Mouse (Mus musculus) hindbrain, embryonic 14.5 days (tissue): ENCODE results near the gene Prkar1a. TPM values are rescaled to one million over a fixed set of nuclear protein-coding genes. Genes with fewer than 3 reads are reported as not detected.
A peak's percentile ranks its signal among the peaks of the same experiment; 100 is the strongest.
"Not testable (repeated sequence)": the region's sequence is repeated elsewhere in the genome, so short reads cannot be mapped to it uniquely, and the experiment has no call there.

Experiments
- ATAC-seq: fragments of 200-750 bp; cut with Nextera tagmentation; 2 replicates; pipeline ENCODE4 v1.8.0; 2017; ENCODE audit warnings: moderate number of reproducible peaks, mild to moderate bottlenecking, moderate TSS enrichment, moderate library complexity; ENCODE audit not compliant: low FRiP score
- DNase-seq: peaks from one replicate; pipeline ENCODE4 v3.0.0-alpha.2; 2015; ENCODE audit warnings: low spot score
- H3K27ac ChIP-seq: fragments of 300-500 bp; sonication (generic); 2 replicates; pipeline ENCODE4 v1.5.1; 2014; ENCODE audit warnings: mild to moderate bottlenecking, moderate library complexity
- H3K27me3 ChIP-seq: fragments of 300-500 bp; sonication (generic); 2 replicates; pipeline ENCODE4 v1.6.1; 2014; ENCODE audit warnings: mild to moderate bottlenecking, low read length, mixed read lengths; ENCODE audit not compliant: control insufficient read depth, insufficient read depth
- H3K36me3 ChIP-seq: fragments of 300-500 bp; sonication (generic); replicated peaks from 2 replicates; pipeline ENCODE4 v1.6.1; 2014; ENCODE audit not compliant: control insufficient read depth, insufficient read depth
- H3K4me1 ChIP-seq: fragments of 300-500 bp; sonication (generic); replicated peaks from 2 replicates; pipeline ENCODE4 v1.6.1; 2014; ENCODE audit warnings: antibody characterized with exemption, low read length, mixed read lengths; ENCODE audit not compliant: control insufficient read depth, insufficient read depth
- H3K4me2 ChIP-seq: fragments of 300-500 bp; sonication (generic); replicated peaks from 2 replicates; pipeline ENCODE4 v1.6.1; 2014; ENCODE audit warnings: mild to moderate bottlenecking, moderate library complexity
- H3K4me3 ChIP-seq: fragments of 300-500 bp; sonication (generic); replicated peaks from 2 replicates; pipeline ENCODE4 v1.5.1; 2014; ENCODE audit warnings: mild to moderate bottlenecking, low read length
- H3K9ac ChIP-seq: fragments of 300-500 bp; sonication (generic); 2 replicates; pipeline ENCODE4 v1.6.1; 2014
- H3K9me3 ChIP-seq: fragments of 300-500 bp; sonication (generic); 2 replicates; pipeline ENCODE4 v1.6.1; 2016; ENCODE audit warnings: low read length; ENCODE audit not compliant: control insufficient read depth
- WGBS: fragments of 180-500 bp; shearing (Covaris S2); extraction: QIAGEN DNeasy Blood & Tissue Kit; methylation state at CpG from one replicate; pipeline ENCODE4 v1.1.7; 2014; 5-methylcytosine and 5-hydroxymethylcytosine counted together
- polyA plus RNA-seq: library from polyadenylated mRNA; unstranded; fragments of >200 nt; fragmentation: Nextera tagmentation; extraction: Ambion mirVana; gene quantifications from 2 replicates; pipeline ENCODE4 v1.2.1, GENCODE M21; 2014

Gene Prkar1a
- polyA plus RNA-seq, 1 experiment from 2014 or later, result 515 TPM

DNA sequence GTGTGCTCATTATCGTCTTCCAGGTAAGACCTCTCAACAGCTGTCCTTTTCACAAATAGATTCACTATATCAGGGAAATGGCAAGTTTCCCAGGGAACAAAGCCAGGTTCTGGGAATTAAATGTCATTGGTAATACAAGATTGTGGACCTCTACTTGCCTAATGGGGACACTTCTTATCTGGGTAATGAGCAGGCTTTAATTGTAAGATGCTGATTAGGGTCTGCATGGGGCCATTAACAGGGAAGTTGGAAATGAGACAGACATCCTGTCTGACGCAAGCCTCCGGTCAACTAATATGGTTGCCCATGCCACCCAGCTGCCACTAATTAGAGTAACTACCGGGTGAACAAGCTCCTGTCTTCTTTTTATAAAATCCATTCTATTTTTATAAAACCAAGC is 32.9 kb upstream of the Prkar1a start:
- Histone ChIP-seq H3K4me3 (no peak overlapping the region), H3K36me3 (no peaks in the 10 kb centered on the region), H3K4me1 (no peaks in the 10 kb centered on the region), H3K9me3 (no peaks in the 10 kb centered on the region), H3K4me2 (no peak overlapping the region), H3K27ac (no peak overlapping the region), H3K9ac (no peak overlapping the region), H3K27me3 (no peaks in the 10 kb centered on the region)
- 69% methylated on average over 4 of the region's 4 CpGs for WGBS
- ATAC-seq (no peak), DNase-seq (no peak)

DNA sequence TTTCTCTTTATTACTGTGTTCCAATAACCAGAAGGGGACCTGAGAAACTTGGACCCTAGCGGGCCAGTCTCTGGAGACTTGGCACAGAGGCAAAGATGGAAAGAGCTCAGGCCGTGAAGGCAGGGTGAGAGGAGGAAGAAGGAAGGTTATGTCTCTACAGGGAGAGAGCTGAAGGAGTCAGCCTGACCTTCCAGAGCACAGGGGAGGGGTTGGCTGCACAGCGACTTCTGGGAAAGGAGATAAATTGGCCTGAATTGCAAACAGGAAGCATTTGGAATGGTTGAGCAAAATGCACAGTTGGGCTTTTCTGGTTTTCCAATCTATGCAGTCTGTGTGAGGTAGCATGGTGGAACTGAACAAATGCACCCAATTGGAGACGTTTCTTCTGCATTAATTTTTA is 32.4 kb upstream of the Prkar1a start:
- Histone ChIP-seq H3K9me3 (no peaks in the 10 kb centered on the region), H3K4me1 (no peaks in the 10 kb centered on the region), H3K36me3 (no peaks in the 10 kb centered on the region), H3K27me3 (no peaks in the 10 kb centered on the region), H3K4me3 (no peak overlapping the region), H3K27ac (no peak overlapping the region), H3K9ac (no peak overlapping the region), H3K4me2 (no peak overlapping the region)
- 66% methylated on average over 4 of the region's 4 CpGs for WGBS
- ATAC-seq (no peak), DNase-seq (no peak)

GRCm38 (mm10) chr11:109619055-109619454 is 30.1 kb upstream of the Prkar1a start:
- H3K27ac ChIP-seq, H3K4me2 ChIP-seq, H3K4me3 ChIP-seq, H3K4me1 ChIP-seq, DNase-seq, H3K36me3 ChIP-seq, ATAC-seq, H3K9ac ChIP-seq, H3K9me3 ChIP-seq, H3K27me3 ChIP-seq: not testable (repeated sequence)
- 38% methylated on average over 8 of the region's 8 CpGs for WGBS

DNA sequence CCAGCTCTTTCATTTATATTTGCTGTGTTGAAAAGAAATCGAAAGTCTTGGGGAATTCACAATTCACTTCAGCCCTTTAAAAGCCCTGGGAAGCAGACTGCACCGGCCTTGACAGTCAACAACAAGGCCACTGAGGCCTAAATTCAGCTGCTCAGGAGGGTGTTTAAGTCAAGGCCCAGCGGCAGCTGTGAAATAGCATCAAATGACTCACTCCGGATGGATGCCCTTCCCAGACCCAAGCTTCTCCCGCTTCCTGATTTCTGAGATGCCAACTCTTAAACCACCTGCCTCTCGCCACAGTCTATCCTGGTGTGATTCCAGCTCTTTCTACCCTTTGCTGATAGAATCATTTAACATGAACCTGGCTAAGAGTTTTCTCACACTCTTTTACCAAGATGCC is 28.8 kb upstream of the Prkar1a start:
- H3K27me3 ChIP-seq, result no peaks in the 10 kb centered on the region
- no peaks in the 10 kb centered on the region for H3K9me3 ChIP-seq
- H3K4me1 ChIP-seq, result no peaks in the 10 kb centered on the region
- ATAC-seq, result no peak
- no peak for DNase-seq
- H3K27ac ChIP-seq, result no peak overlapping the region
- H3K36me3 ChIP-seq, result no peaks in the 10 kb centered on the region
- 88% methylated on average over 6 of the region's 6 CpGs for WGBS
- no peak overlapping the region for H3K4me3 ChIP-seq
- no peak overlapping the region for H3K9ac ChIP-seq
- H3K4me2 ChIP-seq, result no peak overlapping the region

GRCm38 (mm10) chr11:109621183-109621582 is 28.0 kb upstream of the Prkar1a start:
- H3K4me2 ChIP-seq, result no peak overlapping the region
- H3K9ac ChIP-seq, result no peak overlapping the region
- H3K9me3 ChIP-seq, result no peaks in the 10 kb centered on the region
- H3K4me1 ChIP-seq, result no peaks in the 10 kb centered on the region
- no peaks in the 10 kb centered on the region for H3K27me3 ChIP-seq
- no peak for ATAC-seq
- DNase-seq, result peak; percentile 87
- H3K27ac ChIP-seq, result no peak overlapping the region
- H3K36me3 ChIP-seq, result no peaks in the 10 kb centered on the region
- no peak overlapping the region for H3K4me3 ChIP-seq
- 17% methylated on average over 2 of the region's 2 CpGs for WGBS

- no peak overlapping the region for H3K27ac ChIP-seq
- no peak for ATAC-seq
- no peaks in the 10 kb centered on the region for H3K27me3 ChIP-seq
- no peaks in the 10 kb centered on the region for H3K36me3 ChIP-seq
- no peak overlapping the region for H3K9ac ChIP-seq
- no peak for DNase-seq
- H3K4me3 ChIP-seq, result no peak overlapping the region
- WGBS, result 53% methylated on average over 15 of the region's 15 CpGs
- no peaks in the 10 kb centered on the region for H3K4me1 ChIP-seq
- H3K9me3 ChIP-seq, result no peaks in the 10 kb centered on the region
- peak overlapping the region; percentile 22; the same call in 1 of the 2 replicates for H3K4me2 ChIP-seq
Measured at GRCm38 (mm10) chr11:109622518-109623037, 26.6 kb upstream of the Prkar1a start.

DNA sequence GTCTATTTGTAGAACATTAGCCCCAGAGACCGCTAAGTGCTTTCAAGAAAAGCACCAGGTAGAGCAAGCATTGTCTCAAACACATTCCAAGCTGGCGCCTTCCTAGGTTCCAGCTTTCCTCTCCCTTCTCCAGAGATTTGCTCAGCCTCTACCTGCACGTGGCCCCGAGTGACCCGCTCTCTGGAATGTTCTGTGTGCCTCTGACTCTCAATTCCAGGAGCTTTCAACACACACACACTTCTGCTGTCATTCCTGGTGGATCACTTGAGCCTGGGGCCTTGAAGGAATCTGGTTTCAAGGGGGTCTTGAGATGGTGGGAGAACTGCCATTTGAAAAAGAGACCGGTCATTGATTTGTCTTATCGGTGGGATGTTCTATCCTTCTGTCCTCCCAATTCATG is 26.0 kb upstream of the Prkar1a start:
- no peak overlapping the region for H3K27ac ChIP-seq
- no peaks in the 10 kb centered on the region for H3K9me3 ChIP-seq
- WGBS, result 87% methylated on average over 7 of the region's 7 CpGs
- no peaks in the 10 kb centered on the region for H3K27me3 ChIP-seq
- no peak overlapping the region for H3K9ac ChIP-seq
- ATAC-seq (no peak), DNase-seq (no peak)
- no peak overlapping the region for H3K4me3 ChIP-seq
- H3K36me3 ChIP-seq, result no peaks in the 10 kb centered on the region
- H3K4me2 ChIP-seq, result no peak overlapping the region
- H3K4me1 ChIP-seq, result no peaks in the 10 kb centered on the region

GRCm38 (mm10) chr11:109627648-109628047 is 21.6 kb upstream of the Prkar1a start:
- Histone ChIP-seq H3K4me2 (no peak overlapping the region), H3K9me3 (no peaks in the 10 kb centered on the region), H3K9ac (no peak overlapping the region), H3K27me3 (no peaks in the 10 kb centered on the region), H3K4me1 (no peaks in the 10 kb centered on the region), H3K36me3 (no peaks in the 10 kb centered on the region), H3K27ac (no peak overlapping the region), H3K4me3 (no peak overlapping the region)
- ATAC-seq (no peak), DNase-seq (no peak)
- 82% methylated on average over 4 of the region's 4 CpGs for WGBS

GRCm38 (mm10) chr11:109628099-109628498 is 21.1 kb upstream of the Prkar1a start:
- WGBS, result 86% methylated on average over 3 of the region's 3 CpGs
- no peak overlapping the region for H3K4me3 ChIP-seq
- H3K27ac ChIP-seq, result no peak overlapping the region
- DNase-seq (no peak), ATAC-seq (no peak)
- H3K36me3 ChIP-seq, result no peaks in the 10 kb centered on the region
- H3K4me2 ChIP-seq, result no peak overlapping the region
- H3K9me3 ChIP-seq, result no peaks in the 10 kb centered on the region
- no peaks in the 10 kb centered on the region for H3K4me1 ChIP-seq
- H3K9ac ChIP-seq, result no peak overlapping the region
- no peaks in the 10 kb centered on the region for H3K27me3 ChIP-seq

GRCm38 (mm10) chr11:109629021-109629521 is 20.1 kb upstream of the Prkar1a start:
- no peak overlapping the region for H3K27ac ChIP-seq
- H3K4me2 ChIP-seq, result no peak overlapping the region
- no peaks in the 10 kb centered on the region for H3K36me3 ChIP-seq
- WGBS, result 73% methylated on average over 10 of the region's 10 CpGs
- H3K27me3 ChIP-seq, result no peaks in the 10 kb centered on the region
- no peak overlapping the region for H3K9ac ChIP-seq
- H3K4me3 ChIP-seq, result no peak overlapping the region
- ATAC-seq (no peak), DNase-seq (no peak)
- H3K9me3 ChIP-seq, result no peaks in the 10 kb centered on the region
- H3K4me1 ChIP-seq, result no peaks in the 10 kb centered on the region
